Mouse (Mus musculus) embryonic fibroblast, embryonic 13.5 days (primary cell): ENCODE measurements around the gene Spop. TPM values are rescaled to one million over a fixed set of nuclear protein-coding genes. Genes with fewer than 3 reads are reported as not detected.

Experiments
- H3K27ac ChIP-seq: 2 replicates; pipeline ENCODE4 v1.5.1; 2012; ENCODE audit warnings: low read length, control low read depth, inconsistent platforms; ENCODE audit not compliant: insufficient read depth
- H3K4me1 ChIP-seq: 2 replicates; pipeline ENCODE4 v1.6.1; 2011; ENCODE audit warnings: low read length; ENCODE audit not compliant: control insufficient read depth, insufficient read depth
- H3K4me3 ChIP-seq: 2 replicates; pipeline ENCODE4 v1.5.1; 2011; ENCODE audit warnings: mild to moderate bottlenecking, control low read depth, low read length; ENCODE audit not compliant: insufficient read depth
- CTCF ChIP-seq: IDR thresholded peaks from 2 replicates; pipeline ENCODE4 v1.5.1; 2011; ENCODE audit warnings: mild to moderate bottlenecking, control low read depth, low read length, moderate library complexity, borderline replicate concordance; ENCODE audit not compliant: insufficient read depth
- POLR2A ChIP-seq: IDR thresholded peaks from 2 replicates; pipeline ENCODE4 v1.6.1; 2011; ENCODE audit warnings: low read depth, mild to moderate bottlenecking, control low read depth, low read length, moderate library complexity
- polyA plus RNA-seq: library from polyadenylated mRNA; stranded (reverse); fragments of >200 nt; gene quantifications from 2 replicates; pipeline ENCODE4 v1.2.4, GENCODE M21; 2011; ENCODE audit warnings: low read depth; ENCODE audit not compliant: missing spikeins, insufficient read length

Spop gene
- polyA plus RNA-seq, 1 experiment, result 122 TPM

DNA sequence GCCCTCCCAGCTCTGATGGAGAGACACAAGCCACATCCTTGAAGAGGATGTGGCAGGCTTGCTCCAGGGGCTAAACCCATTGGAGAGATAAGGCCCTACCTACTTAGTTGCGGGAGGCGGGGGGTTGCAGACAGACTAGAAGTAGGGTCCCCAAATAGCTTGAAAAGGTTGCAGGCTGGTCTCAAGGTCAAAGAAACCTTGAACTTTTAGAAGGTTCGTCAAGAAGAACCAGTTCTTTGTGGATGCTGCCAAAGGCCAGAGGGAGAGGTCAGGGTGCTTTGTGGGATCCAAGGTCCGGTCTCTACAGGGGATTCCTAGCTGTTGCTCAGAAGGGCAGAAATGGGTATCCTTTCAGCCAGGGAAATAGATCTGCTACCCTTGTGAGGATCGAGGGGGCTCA, 93.9 kb downstream of the Spop start:
- no peak overlapping the region for H3K4me3 ChIP-seq
- H3K27ac ChIP-seq, result no peak overlapping the region
- H3K4me1 ChIP-seq, result peaks cover 8% of the 10 kb centered on the region; the same call in 1 of the 2 replicates
- TF ChIP-seq POLR2A, result no peak
- no peak for TF ChIP-seq CTCF

- Histone ChIP-seq H3K27ac (no peak overlapping the region), H3K4me3 (no peak overlapping the region), H3K4me1 (peaks cover 8% of the 10 kb centered on the region; the same call in 1 of the 2 replicates)
- TF ChIP-seq CTCF, result no peak
- no peak for TF ChIP-seq POLR2A
These were observed 94.5 kb downstream of the Spop start for GRCm38 (mm10) chr11:95508211-95508926.

DNA sequence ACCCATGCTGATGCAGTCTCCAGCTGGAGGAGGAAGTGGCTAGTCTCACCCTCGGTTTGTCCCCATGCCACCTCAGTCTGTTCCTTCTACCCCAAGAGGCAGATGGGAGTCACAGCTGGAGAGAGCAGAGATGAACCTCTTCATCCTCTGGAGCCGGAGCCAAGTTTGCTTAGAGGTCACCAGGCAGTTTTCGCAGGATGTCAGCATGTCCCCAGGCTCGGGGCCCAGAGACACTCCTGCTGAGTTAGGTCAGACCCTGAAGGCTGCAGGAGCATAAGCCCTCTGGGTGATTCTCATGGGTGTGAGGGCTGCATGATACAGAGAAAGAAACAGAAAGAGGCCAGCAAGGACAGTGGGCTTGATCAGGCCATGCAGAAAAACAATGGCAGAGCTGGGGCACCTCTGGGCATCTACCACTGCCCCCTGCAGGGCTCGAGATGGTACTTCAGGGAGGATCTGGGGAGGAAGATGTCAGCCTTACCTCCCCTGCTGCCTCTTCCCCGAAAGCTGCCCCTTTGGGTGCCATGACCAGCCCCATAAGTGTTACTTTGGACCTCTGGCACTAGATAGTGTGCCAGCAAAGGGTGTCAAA, 95.3 kb downstream of the Spop start:
- H3K4me3 ChIP-seq, result no peak overlapping the region
- no peak overlapping the region for H3K27ac ChIP-seq
- peaks cover 8% of the 10 kb centered on the region; the same call in 1 of the 2 replicates for H3K4me1 ChIP-seq
- TF ChIP-seq CTCF (peak; percentile 11; the same call in 1 of the 2 replicates), POLR2A (no peak)

DNA sequence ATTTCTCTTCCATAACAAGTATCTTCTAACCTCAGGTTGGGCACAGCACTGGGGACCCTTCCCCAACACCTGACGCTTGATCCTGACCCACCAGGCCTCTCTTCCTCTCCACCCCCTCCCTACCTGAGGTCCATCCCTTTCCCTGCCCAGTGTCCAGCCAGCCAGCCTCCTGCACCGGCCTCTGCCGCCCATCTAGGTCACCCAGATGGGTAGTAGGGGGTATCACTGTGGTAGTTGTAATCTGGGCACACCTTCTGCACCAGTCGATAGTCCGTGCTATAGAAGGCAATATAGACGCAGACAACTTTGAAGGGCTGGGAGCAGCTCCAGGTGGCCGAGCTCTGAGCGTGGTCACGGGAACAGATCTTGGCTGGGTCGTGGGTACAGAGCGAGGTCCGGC, 96.8 kb downstream of the Spop start:
- Histone ChIP-seq H3K4me1 (peaks cover 8% of the 10 kb centered on the region; the same call in 1 of the 2 replicates), H3K27ac (no peak overlapping the region), H3K4me3 (no peak overlapping the region)
- no peak for TF ChIP-seq CTCF
- no peak for TF ChIP-seq POLR2A

DNA sequence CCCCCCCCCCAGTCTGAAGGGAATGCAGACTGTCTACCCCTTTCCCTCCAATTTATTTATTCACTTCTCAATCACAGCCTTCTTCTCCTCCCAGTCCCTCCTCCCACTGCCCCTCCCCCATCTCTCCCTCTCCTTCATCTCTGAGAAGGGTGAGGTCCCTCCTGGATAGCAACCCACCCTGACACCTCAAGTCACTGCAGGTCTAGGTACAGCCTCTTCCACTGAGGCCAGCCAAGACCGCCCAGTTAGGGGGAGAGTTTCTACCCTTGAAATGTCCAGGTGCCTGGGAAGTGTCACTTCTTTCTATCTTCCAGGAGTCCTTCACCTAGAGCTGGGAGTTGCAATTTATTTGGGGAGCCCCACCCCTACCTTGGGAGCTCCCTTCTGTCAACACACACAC, 98.0 kb downstream of the Spop start:
- Histone ChIP-seq H3K4me3 (no peak overlapping the region), H3K27ac (no peak overlapping the region), H3K4me1 (peaks cover 8% of the 10 kb centered on the region; the same call in 1 of the 2 replicates)
- TF ChIP-seq POLR2A (no peak), CTCF (no peak)

GRCm38 (mm10) chr11:95512383-95512782, 98.5 kb downstream of the Spop start:
- TF ChIP-seq CTCF (no peak), POLR2A (no peak)
- peaks cover 4% of the 10 kb centered on the region; the same call in 1 of the 2 replicates for H3K4me1 ChIP-seq
- no peak overlapping the region for H3K27ac ChIP-seq
- no peak overlapping the region for H3K4me3 ChIP-seq

GRCm38 (mm10) chr11:95513461-95514297, 99.8 kb downstream of the Spop start:
- Histone ChIP-seq H3K27ac (no peak overlapping the region), H3K4me1 (no peaks in the 10 kb centered on the region), H3K4me3 (peak overlapping the region; percentile 59)
- no peak for TF ChIP-seq CTCF
- no peak for TF ChIP-seq POLR2A

DNA sequence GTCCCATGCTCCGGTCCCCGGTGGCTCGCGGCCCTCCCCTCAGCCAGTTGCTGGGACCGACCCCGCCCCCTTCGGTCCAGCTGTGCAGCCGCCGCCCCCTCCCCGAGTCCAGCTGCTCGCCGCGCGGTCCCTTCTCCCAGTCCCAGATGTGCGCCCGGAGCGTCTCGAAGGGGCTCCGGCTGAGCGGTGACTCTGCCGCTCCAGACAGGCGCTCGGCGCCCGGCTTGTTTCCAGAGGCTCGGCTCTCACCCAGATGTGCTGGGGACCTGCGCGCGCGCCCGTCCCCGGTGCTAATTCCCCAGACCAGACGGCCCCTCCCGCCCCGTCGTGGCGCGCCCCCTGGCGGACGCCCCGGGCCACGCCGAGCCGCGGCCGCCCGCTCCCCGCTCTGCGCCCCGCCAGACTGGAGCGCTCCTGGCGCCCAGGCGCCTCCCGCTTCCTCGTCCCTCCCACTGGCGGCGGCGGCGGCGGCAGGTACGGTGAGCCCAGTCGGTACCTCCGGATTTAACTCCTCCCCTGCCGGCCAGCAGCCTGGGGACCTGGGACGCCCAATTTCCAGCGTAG, 100.5 kb downstream of the Spop start, which contains the start of gene Nxph3:
Nxph3 (minus strand) TSS at position 273 of the 564 bp plus-strand sequence.
- Histone ChIP-seq H3K27ac (no peak within 1 kb of the TSS), H3K4me1 (no peaks in the 10 kb centered on the region), H3K4me3 (peak within 1 kb of the TSS; percentile 59)
- no peak for TF ChIP-seq CTCF
- no peak for TF ChIP-seq POLR2A
